Mouse (Mus musculus) midbrain, embryonic 11.5 days (tissue): ENCODE data around the gene Spcs3. TPM values are rescaled to one million over a fixed set of nuclear protein-coding genes. Genes with fewer than 3 reads are reported as not detected.
A peak's percentile ranks its signal among the peaks of the same experiment; 100 is the strongest.

ENCODE experiments used
- ATAC-seq: fragments of 200-750 bp; cut with Nextera tagmentation; 2 replicates; pipeline ENCODE4 v1.8.0; 2017; ENCODE audit warnings: moderate TSS enrichment, moderate library complexity; ENCODE audit not compliant: low FRiP score
- DNase-seq: peaks from one replicate; pipeline ENCODE4 v3.0.0; 2015; ENCODE audit warnings: low spot score; ENCODE audit errors: missing footprints
- H3K27ac ChIP-seq: fragments of 300-500 bp; sonication (generic); 2 replicates; pipeline ENCODE4 v1.5.1; 2014; ENCODE audit warnings: low read depth, low read length
- H3K27me3 ChIP-seq: fragments of 300-500 bp; sonication (generic); 2 replicates; pipeline ENCODE4 v1.6.1; 2014; ENCODE audit warnings: mild to moderate bottlenecking, low read length, moderate library complexity, mixed read lengths; ENCODE audit not compliant: control insufficient read depth, insufficient read depth
- H3K36me3 ChIP-seq: fragments of 300-500 bp; sonication (generic); 2 replicates; pipeline ENCODE4 v1.6.1; 2014; ENCODE audit warnings: mild to moderate bottlenecking, low read length, moderate library complexity, mixed read lengths; ENCODE audit not compliant: control insufficient read depth, insufficient read depth
- H3K4me1 ChIP-seq: fragments of 300-500 bp; sonication (generic); 2 replicates; pipeline ENCODE4 v1.6.1; 2014; ENCODE audit warnings: low read length; ENCODE audit not compliant: control insufficient read depth, insufficient read depth
- H3K4me2 ChIP-seq: fragments of 300-500 bp; sonication (generic); 2 replicates; pipeline ENCODE4 v1.6.1; 2014; ENCODE audit warnings: mild to moderate bottlenecking, moderate library complexity
- H3K4me3 ChIP-seq: fragments of 300-500 bp; sonication (generic); 2 replicates; pipeline ENCODE4 v1.5.1; 2014; ENCODE audit warnings: low read depth, low read length
- H3K9ac ChIP-seq: fragments of 300-500 bp; sonication (generic); 2 replicates; pipeline ENCODE4 v1.6.1; 2014; ENCODE audit warnings: low read length
- H3K9me3 ChIP-seq: fragments of 300-500 bp; sonication (generic); 2 replicates; pipeline ENCODE4 v1.6.1; 2016; ENCODE audit warnings: low read length; ENCODE audit not compliant: control insufficient read depth
- WGBS: fragments of 180-500 bp; shearing (Covaris S2); extraction: QIAGEN DNeasy Blood & Tissue Kit; methylation state at CpG from one replicate; pipeline ENCODE4 v1.1.7; 2014; 5-methylcytosine and 5-hydroxymethylcytosine counted together
- polyA plus RNA-seq: library from polyadenylated mRNA; unstranded; fragments of >200 nt; fragmentation: Nextera tagmentation; extraction: Ambion mirVana; gene quantifications from 2 replicates; pipeline ENCODE4 v1.2.1, GENCODE M21; 2014

Spcs3 gene
- polyA plus RNA-seq, 1 experiment from 2014 or later: 81.7 TPM

DNA sequence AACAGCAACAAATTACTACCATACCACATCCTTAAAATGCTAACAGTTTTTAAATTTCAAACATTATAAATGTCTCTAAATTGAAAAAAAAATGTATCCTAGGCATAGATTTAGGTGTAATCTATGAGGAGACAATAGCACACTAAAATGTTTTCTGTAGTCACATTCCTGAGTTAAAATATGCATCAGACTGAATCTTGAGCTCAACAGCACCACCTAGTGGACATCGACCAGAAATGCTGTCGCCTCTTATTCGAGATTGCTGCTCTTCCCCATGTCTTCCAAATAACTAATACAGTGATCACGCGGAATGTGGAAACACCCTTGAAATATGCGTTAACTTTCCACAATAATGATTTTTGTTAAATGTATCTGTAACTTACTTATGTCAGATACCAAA, 36.7 kb downstream of the Spcs3 start:
- Histone ChIP-seq H3K4me2 (no peak overlapping the region), H3K9ac (no peak overlapping the region), H3K27ac (no peak overlapping the region), H3K9me3 (no peaks in the 10 kb centered on the region), H3K36me3 (no peaks in the 10 kb centered on the region), H3K4me1 (no peaks in the 10 kb centered on the region), H3K27me3 (no peaks in the 10 kb centered on the region), H3K4me3 (no peak overlapping the region)
- ATAC-seq (peak; percentile 30), DNase-seq (peak; percentile 97)
- 16% methylated on average over 6 of the region's 6 CpGs for WGBS

DNA sequence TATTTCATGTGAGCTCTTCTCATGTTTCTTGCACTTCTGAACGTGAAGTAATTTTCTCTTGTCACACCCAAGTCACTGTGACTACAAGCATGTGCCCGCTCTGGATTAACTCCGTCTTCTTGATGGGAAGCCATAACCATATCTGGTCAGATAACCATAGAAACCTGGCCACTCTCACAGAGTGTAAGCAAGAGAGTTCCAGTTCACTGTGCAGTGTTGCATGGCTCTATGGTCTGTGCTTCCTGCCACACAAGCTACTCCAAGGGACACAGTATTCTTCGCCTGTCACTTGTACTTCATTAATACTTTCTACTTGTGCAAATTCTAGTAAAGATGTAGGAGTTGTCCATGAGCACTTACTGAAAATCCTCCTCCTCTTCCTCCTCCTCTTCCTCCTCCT, 37.9 kb downstream of the Spcs3 start:
- Histone ChIP-seq H3K4me2 (no peak overlapping the region), H3K27ac (no peak overlapping the region), H3K4me3 (no peak overlapping the region), H3K9me3 (no peaks in the 10 kb centered on the region), H3K9ac (no peak overlapping the region), H3K27me3 (no peaks in the 10 kb centered on the region), H3K4me1 (no peaks in the 10 kb centered on the region), H3K36me3 (no peaks in the 10 kb centered on the region)
- WGBS: 81% methylated on average over 4 of the region's 4 CpGs
- no peak for ATAC-seq
- no peak for DNase-seq

GRCm38 (mm10) chr8:54491057-54491690, 38.6 kb downstream of the Spcs3 start:
- Histone ChIP-seq H3K36me3 (no peaks in the 10 kb centered on the region), H3K4me1 (no peaks in the 10 kb centered on the region), H3K27me3 (no peaks in the 10 kb centered on the region), H3K4me3 (no peak overlapping the region), H3K27ac (no peak overlapping the region), H3K9me3 (no peaks in the 10 kb centered on the region), H3K4me2 (no peak overlapping the region), H3K9ac (no peak overlapping the region)
- DNase-seq: peak; percentile 89
- WGBS: 32% methylated on average over 6 of the region's 6 CpGs
- peak; percentile 77; the same call in 1 of the 2 replicates for ATAC-seq

- H3K27ac ChIP-seq: no peak overlapping the region
- H3K27me3 ChIP-seq: no peaks in the 10 kb centered on the region
- DNase-seq: no peak
- H3K4me2 ChIP-seq: no peak overlapping the region
- H3K9me3 ChIP-seq: no peaks in the 10 kb centered on the region
- H3K4me3 ChIP-seq: no peak overlapping the region
- ATAC-seq: no peak
- H3K9ac ChIP-seq: no peak overlapping the region
- no peaks in the 10 kb centered on the region for H3K36me3 ChIP-seq
- H3K4me1 ChIP-seq: no peaks in the 10 kb centered on the region
- WGBS: 78% methylated on average over 4 of the region's 4 CpGs
Measured at GRCm38 (mm10) chr8:54488437-54488836, 41.4 kb downstream of the Spcs3 start.

GRCm38 (mm10) chr8:54486555-54487273, 43.1 kb downstream of the Spcs3 start:
- Histone ChIP-seq H3K27ac (no peak overlapping the region), H3K9me3 (no peaks in the 10 kb centered on the region), H3K27me3 (no peaks in the 10 kb centered on the region), H3K9ac (no peak overlapping the region), H3K4me3 (no peak overlapping the region), H3K36me3 (no peaks in the 10 kb centered on the region), H3K4me1 (no peaks in the 10 kb centered on the region), H3K4me2 (peak overlapping the region; percentile 7; the same call in 1 of the 2 replicates)
- no peak for ATAC-seq
- DNase-seq: peak; percentile 84
- 47% methylated on average over 19 of the region's 19 CpGs for WGBS

Other genes with a start within 250 kb of the Spcs3 start
- 4.5 and 5.9 TPM in 2 replicates for gene Asb5, start 418 bp downstream of the Spcs3 start, polyA plus RNA-seq
- gene Spata4, start 70.8 kb upstream of the Spcs3 start, polyA plus RNA-seq: not detected in 2 replicates